Mouse (Mus musculus): ENCODE results near the gene Spaca7.

DNA sequence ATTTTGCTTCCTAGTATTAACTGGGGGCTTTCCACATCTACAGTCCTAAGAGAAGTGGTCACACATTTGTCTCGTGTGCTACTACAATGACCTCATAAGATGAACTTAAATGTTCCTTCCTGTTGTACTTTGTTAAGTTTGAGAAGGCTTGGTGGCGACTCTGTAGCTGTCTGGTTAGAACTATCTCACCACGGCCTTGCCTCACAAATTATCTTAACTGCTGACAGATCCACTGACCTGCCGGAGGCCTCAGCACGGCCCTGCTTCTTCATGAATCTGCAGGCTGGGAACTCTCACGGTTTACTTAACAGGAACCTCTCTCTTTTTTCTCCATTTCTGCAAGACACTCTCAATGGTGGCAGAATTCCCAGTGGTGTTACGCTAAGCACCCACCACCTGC, 72.1 kb downstream of the Spaca7 start:
- TF ChIP-seq CTCF (IDR thresholded peaks at IDR 0.05) (peak; percentile 18; the same call in 1 of the 2 replicates), EP300 (IDR thresholded peaks at IDR 0.05) (no peak)

Measured in lung, postnatal 0 days (tissue).